In the genomic region with DNA sequence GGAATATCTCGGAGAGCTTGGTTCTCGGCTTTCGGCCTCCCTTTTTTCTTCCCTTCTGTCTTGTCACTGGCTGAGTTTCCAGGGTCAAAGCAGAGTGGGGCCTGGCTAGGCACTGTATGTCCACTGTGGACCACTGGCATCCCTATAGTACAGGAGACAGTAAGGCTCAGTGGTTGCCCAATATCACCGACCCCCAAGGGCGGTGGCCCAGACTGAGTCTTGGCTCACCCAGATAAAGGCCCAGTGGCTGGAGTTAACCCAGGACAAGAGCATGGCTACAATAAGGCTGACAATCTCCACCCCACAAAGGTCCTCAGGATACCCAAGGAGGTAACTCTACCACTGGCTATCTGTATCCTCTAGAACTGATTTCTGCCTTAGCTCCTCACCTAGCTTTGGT, we compare ENCODE assay signal across 11 mouse cellular contexts. TPM values are rescaled to one million over a fixed set of nuclear protein-coding genes. Genes with fewer than 3 reads are reported as not detected.
DNase-seq lines count a peak whose midpoint lies in the region; ATAC-seq and TF ChIP-seq lines count a peak whose summit lies in the region.
"Had no signal": no experiment of that assay in that cellular context is flagged by ENCODE, and none has a peak within 500 bp of the region (broad histone marks: within the 10 kb centered on the region; RNA-seq: fewer than 3 reads in every experiment).

No protein-coding gene starts in this region.

- no peak overlapping the region for H3K27ac ChIP-seq in hindbrain, embryonic 14.5 days
- H3K27ac ChIP-seq in hindbrain, postnatal 0 days: no peak overlapping the region

- no peak for TF ChIP-seq POLR2A in lung, adult 2 months (IDR thresholded peaks at IDR 0.05; ENCODE audit: borderline replicate concordance, extremely low read depth, low read depth, low read length)

- WGBS in hindbrain, embryonic 14.5 days: 98% methylated on average over 5 of the region's 5 CpGs
- 100% methylated on average over 5 of the region's 5 CpGs for WGBS in hindbrain, postnatal 0 days
- WGBS in lung, adult 2 months: 93% methylated on average over 5 of the region's 5 CpGs

- peak; percentile 39 for DNase-seq in cerebellum, adult 9-10 months
- DNase-seq in cerebellum, postnatal 14 days: no peak
- DNase-seq in hindbrain, embryonic 14.5 days (ENCODE audit: low spot score): no peak
- no peak for DNase-seq in hindbrain, postnatal 0 days (ENCODE audit: low spot score)
- peak; percentile 10 to 57 for DNase-seq in spleen, postnatal 4 days (ENCODE audit: low spot score in 2 of 2)
- no peak for DNase-seq in spleen, adult 18-20 months
- DNase-seq in lung, adult 2 months: no peak
- no peak for DNase-seq in layer of hippocampus, postnatal 14 days (ENCODE audit: low spot score in 2 of 2)
- DNase-seq: heart, postnatal 14 days; kidney, adult 18-20 months; lung, adult 18-20 months had no signal

- H3K4me3 ChIP-seq in hindbrain, embryonic 14.5 days (replicated peaks; ENCODE audit: low read length): no peak overlapping the region
- no peak overlapping the region for H3K4me3 ChIP-seq in hindbrain, postnatal 0 days (ENCODE audit: low read length)
- H3K4me3 ChIP-seq in lung, adult 2 months (replicated peaks; ENCODE audit: extremely low read depth, low read depth, low read length): no peak overlapping the region

- H3K4me2 ChIP-seq in hindbrain, embryonic 14.5 days (replicated peaks): 0 out of 2 replicates have a peak overlapping the region, but pooled peaks have one; percentile 73
- H3K4me2 ChIP-seq in hindbrain, postnatal 0 days (ENCODE audit: low read depth, low read length): no peak overlapping the region

- no peak overlapping the region for H3K9ac ChIP-seq in hindbrain, embryonic 14.5 days
- H3K9ac ChIP-seq in hindbrain, postnatal 0 days (replicated peaks; ENCODE audit: low read length): no peak overlapping the region

- TF ChIP-seq CTCF in hindbrain, postnatal 0 days (IDR thresholded peaks at IDR 0.05; ENCODE audit: low read depth): no peak
- TF ChIP-seq CTCF in lung, adult 2 months (IDR thresholded peaks at IDR 0.05; ENCODE audit: insufficient read depth, low read length): no peak

- peaks cover 56% of the 10 kb centered on the region for H3K36me3 ChIP-seq in hindbrain, embryonic 14.5 days (replicated peaks; ENCODE audit: control insufficient read depth, insufficient read depth)
- H3K36me3 ChIP-seq in hindbrain, postnatal 0 days (ENCODE audit: insufficient read depth, low read length): peaks cover 41% of the 10 kb centered on the region

- ATAC-seq in hindbrain, embryonic 14.5 days (ENCODE audit: low FRiP score): no peak
- ATAC-seq in hindbrain, postnatal 0 days: no peak

- H3K27me3 ChIP-seq in hindbrain, embryonic 14.5 days (ENCODE audit: control insufficient read depth, insufficient read depth, low read length): no peaks in the 10 kb centered on the region
- H3K27me3 ChIP-seq in hindbrain, postnatal 0 days (ENCODE audit: insufficient read depth, low read length): no peaks in the 10 kb centered on the region

- H3K9me3 ChIP-seq in hindbrain, embryonic 14.5 days (ENCODE audit: control insufficient read depth, low read length): no peaks in the 10 kb centered on the region
- no peaks in the 10 kb centered on the region for H3K9me3 ChIP-seq in hindbrain, postnatal 0 days (ENCODE audit: low read length)

- H3K4me1 ChIP-seq in hindbrain, embryonic 14.5 days (replicated peaks; ENCODE audit: control insufficient read depth, insufficient read depth, low read length): peaks cover 12% of the 10 kb centered on the region
- peaks cover 10% of the 10 kb centered on the region for H3K4me1 ChIP-seq in hindbrain, postnatal 0 days (ENCODE audit: insufficient read depth, low read length)
- no peaks in the 10 kb centered on the region; the same call in 1 of the 2 replicates for H3K4me1 ChIP-seq in lung, adult 2 months (ENCODE audit: control insufficient read depth, insufficient read depth, low read length)

RNA-seq across cellular contexts. Expression of gene Prpf6, which starts 1.2 kb away (rescaled TPM):
- 53.9 and 58.2 TPM in 2 replicates for polyA plus RNA-seq in hindbrain, embryonic 14.5 days (2014; fragmentation: Nextera tagmentation; extraction: Ambion mirVana)
- total RNA-seq in hindbrain, postnatal 0 days (2014; rRNA removed): 29.9 and 32.3 TPM in 2 replicates
- 39.8 and 42.4 TPM in 2 replicates for polyA plus RNA-seq in hindbrain, postnatal 0 days (2015; fragmentation: Nextera tagmentation; extraction: Ambion mirVana)
- 14.1 and 21.5 TPM in 2 replicates for polyA plus RNA-seq in lung, adult 2 months (2012; rRNA removed)
- total RNA-seq in layer of hippocampus, postnatal 14 days (2021): 10 to 100 TPM; 51.2 to 55.5 TPM

RNA-seq across cellular contexts. Expression of gene Zfp512b, which starts 2.1 kb away (rescaled TPM):
- 68.3 and 86.2 TPM in 2 replicates for polyA plus RNA-seq in hindbrain, embryonic 14.5 days (2014; fragmentation: Nextera tagmentation; extraction: Ambion mirVana)
- 66.2 and 75.8 TPM in 2 replicates for total RNA-seq in hindbrain, postnatal 0 days (2014; rRNA removed)
- 70.3 and 74.6 TPM in 2 replicates for polyA plus RNA-seq in hindbrain, postnatal 0 days (2015; fragmentation: Nextera tagmentation; extraction: Ambion mirVana)
- polyA plus RNA-seq in lung, adult 2 months (2012; rRNA removed): 37.1 and 43.7 TPM in 2 replicates
- total RNA-seq in layer of hippocampus, postnatal 14 days (2021): 100 to 1,000 TPM; 108 to 116 TPM

RNA-seq across cellular contexts. Expression of gene Uckl1, which starts 5.8 kb away (rescaled TPM):
- polyA plus RNA-seq in hindbrain, embryonic 14.5 days (2014; fragmentation: Nextera tagmentation; extraction: Ambion mirVana): 57.2 and 60.7 TPM in 2 replicates
- 49.9 and 58.2 TPM in 2 replicates for total RNA-seq in hindbrain, postnatal 0 days (2014; rRNA removed)
- polyA plus RNA-seq in hindbrain, postnatal 0 days (2015; fragmentation: Nextera tagmentation; extraction: Ambion mirVana): 36.5 and 38.1 TPM in 2 replicates
- polyA plus RNA-seq in lung, adult 2 months (2012; rRNA removed): 121 and 128 TPM in 2 replicates
- 10 to 100 TPM; 52.0 to 53.1 TPM for total RNA-seq in layer of hippocampus, postnatal 14 days (2021)

RNA-seq across cellular contexts. Expression of gene Samd10, which starts 8.5 kb away (rescaled TPM):
- polyA plus RNA-seq in hindbrain, embryonic 14.5 days (2014; fragmentation: Nextera tagmentation; extraction: Ambion mirVana): 192 and 211 TPM in 2 replicates
- 110 and 144 TPM in 2 replicates for total RNA-seq in hindbrain, postnatal 0 days (2014; rRNA removed)
- 124 and 138 TPM in 2 replicates for polyA plus RNA-seq in hindbrain, postnatal 0 days (2015; fragmentation: Nextera tagmentation; extraction: Ambion mirVana)
- polyA plus RNA-seq in lung, adult 2 months (2012; rRNA removed): 24.1 and 24.5 TPM in 2 replicates
- total RNA-seq in layer of hippocampus, postnatal 14 days (2021): 10 to 100 TPM; 14.6 to 19.5 TPM

Comparison
In these comparisons a context has a peak if more than half of its experiments do, and no peak if none do; other contexts are left out.
1. DNase-seq: peak in cerebellum, adult 9-10 months (single experiment) and spleen, postnatal 4 days (2 of 2); none in cerebellum, postnatal 14 days (0 of 2), hindbrain, embryonic 14.5 days (single experiment), hindbrain, postnatal 0 days (single experiment), spleen, adult 18-20 months (0 of 2), lung, adult 2 months (single experiment) and layer of hippocampus, postnatal 14 days (0 of 2).